Comparison of ENCODE assay signal across 14 mouse cellular contexts in genomic region chr1:71386593-71386992, GRCm38 (mm10).
"Had no signal": no experiment of that assay in that cellular context is flagged by ENCODE, and none has a peak within 500 bp of the region (broad histone marks: within the 10 kb centered on the region; RNA-seq: fewer than 3 reads in every experiment).

No protein-coding gene starts in this region.

- DNase-seq: gastrocnemius, adult 2 months; gastrocnemius, postnatal 10 days; gastrocnemius, postnatal 25 days; heart, adult 18-20 months; heart, postnatal 14 days; heart, postnatal 36 days; kidney, adult 11 months; kidney, adult 2 months; kidney, adult 9 months; kidney, postnatal 14 days; kidney, postnatal 36 days; layer of hippocampus, adult 9-11 months; layer of hippocampus, postnatal 36 days; liver had no signal
